Mouse (Mus musculus) olfactory bulb, adult 2 months (tissue): ENCODE results near the gene Fndc3b.

Experiments used
- CTCF ChIP-seq: fragments of 200-500 bp; IDR thresholded peaks from 2 replicates; pipeline ENCODE4 v1.5.1; 2012; ENCODE audit warnings: low read depth, mild to moderate bottlenecking, low read length, moderate library complexity; ENCODE audit not compliant: insufficient read depth
- POLR2A ChIP-seq: fragments of 200-500 bp; IDR thresholded peaks from 2 replicates; pipeline ENCODE4 v1.6.1; 2012; ENCODE audit warnings: mild to moderate bottlenecking, low read depth, low read length, moderate library complexity; ENCODE audit not compliant: insufficient read depth

DNA sequence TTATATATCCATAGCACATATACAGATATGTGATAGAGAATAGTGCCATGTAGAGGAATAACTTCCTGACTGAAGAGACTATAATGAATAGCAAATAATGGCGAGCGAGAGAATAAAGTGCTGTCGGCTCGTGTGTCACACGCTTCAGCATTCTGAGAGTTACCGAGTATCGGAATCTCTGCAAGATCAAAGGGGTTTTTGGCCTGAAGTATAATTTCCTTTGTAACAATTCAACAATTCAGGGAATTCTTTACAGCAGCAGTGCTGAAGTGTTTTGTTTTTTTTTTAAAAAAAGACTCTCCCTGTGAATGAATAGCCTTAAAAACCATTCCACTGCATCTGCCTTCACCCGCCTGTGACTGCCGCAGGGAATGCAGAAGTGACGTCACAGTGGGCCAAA is 294.3 kb downstream of the Fndc3b start:
- TF ChIP-seq CTCF = no peak
- TF ChIP-seq POLR2A = no peak
